Mouse (Mus musculus): Measurements from ENCODE around the gene Actr5. TPM values are rescaled to one million over a fixed set of nuclear protein-coding genes. Genes with fewer than 3 reads are reported as not detected.

Actr5 gene
- polyA plus RNA-seq, 1 experiment from 2014 or later: 9.7 TPM

DNA sequence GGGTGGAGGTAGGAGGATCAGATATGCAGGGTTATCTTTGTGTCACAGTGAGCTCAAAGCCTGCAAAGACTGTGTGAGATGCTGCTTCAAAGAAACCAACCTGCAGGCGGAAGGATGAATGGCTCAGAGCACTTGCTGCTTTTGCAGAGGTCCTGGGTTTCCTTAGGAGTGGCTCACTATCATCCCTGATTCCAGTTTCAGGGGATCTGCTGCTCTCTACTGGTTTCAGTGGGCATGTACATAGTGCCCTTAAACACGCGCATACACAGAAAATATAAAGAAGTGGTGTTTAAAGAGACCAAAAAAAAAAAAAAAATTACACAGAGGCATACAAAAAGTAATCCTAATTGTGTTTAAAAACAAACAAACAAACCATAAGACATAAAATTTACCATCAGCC is 4.2 kb downstream of the Actr5 start:
- Histone ChIP-seq H3K9me3 (ENCODE audit: low read length) (no peaks in the 10 kb centered on the region), H3K27me3 (ENCODE audit: insufficient read depth, low read length) (no peaks in the 10 kb centered on the region), H3K36me3 (ENCODE audit: insufficient read depth, low read length) (peaks cover 40% of the 10 kb centered on the region), H3K4me3 (ENCODE audit: low read length) (no peak overlapping the region), H3K4me1 (ENCODE audit: insufficient read depth, low read length) (peaks cover 12% of the 10 kb centered on the region), H3K27ac (ENCODE audit: low read length) (no peak overlapping the region), H3K9ac (replicated peaks; ENCODE audit: low read length) (no peak overlapping the region), H3K4me2 (replicated peaks; ENCODE audit: low read depth, low read length) (no peak overlapping the region)
- no peak for ATAC-seq (ENCODE audit: low FRiP score, low TSS enrichment)
- 77% methylated on average over 3 of the region's 3 CpGs for WGBS

GRCm38 (mm10) chr2:158629414-158629813 is 4.7 kb downstream of the Actr5 start:
- Histone ChIP-seq H3K36me3 (ENCODE audit: insufficient read depth, low read length) (peaks cover 42% of the 10 kb centered on the region), H3K9me3 (ENCODE audit: low read length) (no peaks in the 10 kb centered on the region), H3K9ac (replicated peaks; ENCODE audit: low read length) (no peak overlapping the region), H3K4me1 (ENCODE audit: insufficient read depth, low read length) (peaks cover 12% of the 10 kb centered on the region), H3K4me2 (replicated peaks; ENCODE audit: low read depth, low read length) (no peak overlapping the region), H3K27ac (ENCODE audit: low read length) (no peak overlapping the region), H3K4me3 (ENCODE audit: low read length) (no peak overlapping the region), H3K27me3 (ENCODE audit: insufficient read depth, low read length) (no peaks in the 10 kb centered on the region)
- WGBS: 68% methylated on average over 1 of the region's 1 CpGs
- no peak for ATAC-seq (ENCODE audit: low FRiP score, low TSS enrichment)

GRCm38 (mm10) chr2:158631873-158632272 is 7.2 kb downstream of the Actr5 start:
- Histone ChIP-seq H3K27ac (ENCODE audit: low read length) (no peak overlapping the region), H3K9me3 (ENCODE audit: low read length) (no peaks in the 10 kb centered on the region), H3K36me3 (ENCODE audit: insufficient read depth, low read length) (peaks cover 65% of the 10 kb centered on the region), H3K27me3 (ENCODE audit: insufficient read depth, low read length) (no peaks in the 10 kb centered on the region), H3K4me3 (ENCODE audit: low read length) (no peak overlapping the region), H3K9ac (replicated peaks; ENCODE audit: low read length) (no peak overlapping the region), H3K4me1 (ENCODE audit: insufficient read depth, low read length) (no peaks in the 10 kb centered on the region; the same call in 1 of the 2 replicates), H3K4me2 (replicated peaks; ENCODE audit: low read depth, low read length) (no peak overlapping the region)
- ATAC-seq (ENCODE audit: low FRiP score, low TSS enrichment): no peak
- WGBS: 82% methylated on average over 5 of the region's 5 CpGs

DNA sequence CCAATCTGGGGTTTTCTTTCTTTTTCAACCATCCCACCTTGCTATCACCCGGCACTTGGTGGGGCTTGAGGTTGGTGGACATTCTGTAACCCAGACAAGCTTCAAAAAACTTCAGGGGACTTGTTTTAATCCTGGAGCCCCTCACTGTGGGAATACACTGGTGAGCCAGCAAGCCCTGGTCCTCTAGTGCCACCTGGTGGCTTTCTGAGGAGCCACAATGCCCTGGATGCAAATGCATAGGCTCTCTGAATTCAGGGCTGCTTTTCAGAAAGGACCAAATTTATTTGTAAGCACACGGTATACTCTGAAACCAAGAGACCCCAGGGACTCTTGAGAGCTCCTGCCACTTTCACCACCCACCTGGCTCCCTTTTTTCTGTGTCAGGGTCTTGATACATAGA is 17.2 kb downstream of the Actr5 start:
- no peaks in the 10 kb centered on the region for H3K4me1 ChIP-seq (ENCODE audit: insufficient read depth, low read length)
- H3K9ac ChIP-seq (replicated peaks; ENCODE audit: low read length): no peak overlapping the region
- peaks cover 38% of the 10 kb centered on the region for H3K36me3 ChIP-seq (ENCODE audit: insufficient read depth, low read length)
- no peak overlapping the region for H3K4me2 ChIP-seq (replicated peaks; ENCODE audit: low read depth, low read length)
- no peak overlapping the region for H3K27ac ChIP-seq (ENCODE audit: low read length)
- H3K9me3 ChIP-seq (ENCODE audit: low read length): peaks cover 4% of the 10 kb centered on the region
- peak; percentile 51; the same call in 1 of the 2 replicates for ATAC-seq (ENCODE audit: low FRiP score, low TSS enrichment)
- WGBS: 14% methylated on average over 2 of the region's 2 CpGs
- no peaks in the 10 kb centered on the region for H3K27me3 ChIP-seq (ENCODE audit: insufficient read depth, low read length)
- no peak overlapping the region for H3K4me3 ChIP-seq (ENCODE audit: low read length)

DNA sequence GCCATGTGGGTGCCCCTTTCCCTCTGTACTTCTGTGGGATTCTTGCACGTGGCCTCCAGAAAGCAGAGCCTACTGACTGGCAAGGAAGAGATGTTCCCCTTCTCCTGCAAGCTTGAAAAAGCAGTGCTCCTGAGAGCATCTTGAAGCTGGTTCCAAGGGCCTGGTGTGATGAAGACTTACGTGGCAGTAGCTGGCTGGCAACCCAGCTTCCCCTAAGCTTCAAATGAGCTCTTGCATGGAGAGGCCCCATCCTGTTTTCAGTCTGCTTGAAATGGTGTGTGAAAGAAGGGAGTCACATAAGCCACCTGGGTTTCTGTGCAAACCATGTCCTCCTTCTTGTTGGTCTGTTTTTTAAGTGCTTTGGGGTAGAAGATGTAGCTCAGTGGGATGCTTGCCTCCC is 17.9 kb downstream of the Actr5 start:
- peaks cover 31% of the 10 kb centered on the region for H3K36me3 ChIP-seq (ENCODE audit: insufficient read depth, low read length)

GRCm38 (mm10) chr2:158643791-158644190 is 19.1 kb downstream of the Actr5 start:
- H3K4me1 ChIP-seq (ENCODE audit: insufficient read depth, low read length): no peaks in the 10 kb centered on the region
- H3K4me2 ChIP-seq (replicated peaks; ENCODE audit: low read depth, low read length): no peak overlapping the region
- peaks cover 18% of the 10 kb centered on the region for H3K36me3 ChIP-seq (ENCODE audit: insufficient read depth, low read length)
- peaks cover 4% of the 10 kb centered on the region for H3K9me3 ChIP-seq (ENCODE audit: low read length)
- no peak for ATAC-seq (ENCODE audit: low FRiP score, low TSS enrichment)
- H3K4me3 ChIP-seq (ENCODE audit: low read length): no peak overlapping the region
- no peaks in the 10 kb centered on the region for H3K27me3 ChIP-seq (ENCODE audit: insufficient read depth, low read length)
- no peak overlapping the region for H3K9ac ChIP-seq (replicated peaks; ENCODE audit: low read length)
- H3K27ac ChIP-seq (ENCODE audit: low read length): no peak overlapping the region
- 68% methylated on average over 3 of the region's 3 CpGs for WGBS

More for the DNA sequence above, 17.9 kb downstream of the Actr5 start:
- no peaks in the 10 kb centered on the region for H3K27me3 ChIP-seq (ENCODE audit: insufficient read depth, low read length)
- no peak overlapping the region for H3K4me2 ChIP-seq (replicated peaks; ENCODE audit: low read depth, low read length)
- H3K27ac ChIP-seq (ENCODE audit: low read length): no peak overlapping the region
- ATAC-seq (ENCODE audit: low FRiP score, low TSS enrichment): no peak
- H3K9me3 ChIP-seq (ENCODE audit: low read length): peaks cover 4% of the 10 kb centered on the region
- H3K9ac ChIP-seq (replicated peaks; ENCODE audit: low read length): no peak overlapping the region
- H3K4me3 ChIP-seq (ENCODE audit: low read length): no peak overlapping the region
- whole genome bisulfite sequencing: 94% methylated on average over 2 of the region's 2 CpGs
- H3K4me1 ChIP-seq (ENCODE audit: insufficient read depth, low read length): no peaks in the 10 kb centered on the region

DNA sequence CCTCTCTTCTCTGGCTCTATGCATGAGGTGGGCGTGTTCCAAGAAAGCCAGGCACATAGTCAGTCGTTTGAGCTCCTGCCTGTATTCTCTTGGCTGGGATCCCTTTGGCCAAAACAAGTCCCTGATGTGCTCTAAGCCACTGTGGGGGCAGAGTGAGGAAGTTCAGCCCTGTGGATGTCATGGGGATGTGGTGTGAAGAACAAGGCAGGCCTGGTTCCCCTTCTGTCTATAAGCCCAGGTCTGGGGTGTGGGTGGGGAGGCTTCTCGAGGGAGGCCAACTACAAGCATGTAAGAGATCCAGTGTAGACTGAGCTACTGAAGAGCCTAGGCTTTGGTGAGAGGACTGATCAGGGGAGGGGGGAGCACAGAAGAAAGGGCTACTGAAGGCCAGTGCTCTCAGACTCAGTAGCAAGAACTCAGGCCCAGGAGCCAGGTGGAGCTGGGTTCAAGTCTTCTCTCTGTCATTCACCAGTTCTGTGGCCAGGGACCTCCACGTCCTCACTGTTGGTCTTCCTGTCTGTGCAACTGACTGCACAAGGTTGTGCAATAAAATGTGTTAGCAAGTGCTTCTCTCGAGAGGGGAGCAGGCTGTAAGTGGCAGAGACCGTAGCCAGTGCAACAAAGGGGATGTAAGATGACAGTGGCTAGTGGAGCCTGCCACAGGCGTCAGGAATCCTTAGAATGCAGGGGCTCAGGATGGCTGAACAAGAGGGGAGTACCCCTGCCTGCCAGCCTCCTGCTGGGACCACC is 26.6 kb downstream of the Actr5 start:
- no peaks in the 10 kb centered on the region for H3K36me3 ChIP-seq (ENCODE audit: insufficient read depth, low read length)
- H3K27ac ChIP-seq (ENCODE audit: low read length): no peak overlapping the region
- H3K4me1 ChIP-seq (ENCODE audit: insufficient read depth, low read length): no peaks in the 10 kb centered on the region
- H3K27me3 ChIP-seq (ENCODE audit: insufficient read depth, low read length): no peaks in the 10 kb centered on the region
- 60% methylated on average over 7 of the region's 7 CpGs for WGBS
- H3K9ac ChIP-seq (replicated peaks; ENCODE audit: low read length): no peak overlapping the region
- no peak for ATAC-seq (ENCODE audit: low FRiP score, low TSS enrichment)
- H3K4me2 ChIP-seq (replicated peaks; ENCODE audit: low read depth, low read length): no peak overlapping the region
- H3K4me3 ChIP-seq (ENCODE audit: low read length): no peak overlapping the region
- peaks cover under 1% of the 10 kb centered on the region for H3K9me3 ChIP-seq (ENCODE audit: low read length)

GRCm38 (mm10) chr2:158652985-158653384 is 28.3 kb downstream of the Actr5 start:
- H3K4me1 ChIP-seq (ENCODE audit: insufficient read depth, low read length): no peaks in the 10 kb centered on the region
- H3K9me3 ChIP-seq (ENCODE audit: low read length): no peaks in the 10 kb centered on the region
- no peak overlapping the region for H3K4me3 ChIP-seq (ENCODE audit: low read length)
- no peaks in the 10 kb centered on the region for H3K27me3 ChIP-seq (ENCODE audit: insufficient read depth, low read length)
- WGBS: 11% methylated on average over 4 of the region's 4 CpGs
- no peak overlapping the region for H3K27ac ChIP-seq (ENCODE audit: low read length)
- no peak overlapping the region for H3K4me2 ChIP-seq (replicated peaks; ENCODE audit: low read depth, low read length)
- H3K36me3 ChIP-seq (ENCODE audit: insufficient read depth, low read length): no peaks in the 10 kb centered on the region
- no peak overlapping the region for H3K9ac ChIP-seq (replicated peaks; ENCODE audit: low read length)
- ATAC-seq (ENCODE audit: low FRiP score, low TSS enrichment): peak; percentile 35; the same call in 1 of the 2 replicates

- WGBS: 76% methylated on average over 9 of the region's 9 CpGs
These were observed 30.0 kb downstream of the Actr5 start for GRCm38 (mm10) chr2:158654717-158655116.

GRCm38 (mm10) chr2:158655806-158656205 is 31.1 kb downstream of the Actr5 start:
- ATAC-seq (ENCODE audit: low FRiP score, low TSS enrichment): no peak
- Histone ChIP-seq H3K36me3 (ENCODE audit: insufficient read depth, low read length) (no peaks in the 10 kb centered on the region), H3K9me3 (ENCODE audit: low read length) (no peaks in the 10 kb centered on the region), H3K27ac (ENCODE audit: low read length) (no peak overlapping the region), H3K27me3 (ENCODE audit: insufficient read depth, low read length) (no peaks in the 10 kb centered on the region), H3K4me2 (replicated peaks; ENCODE audit: low read depth, low read length) (no peak overlapping the region), H3K4me1 (ENCODE audit: insufficient read depth, low read length) (no peaks in the 10 kb centered on the region; the same call in 1 of the 2 replicates), H3K4me3 (ENCODE audit: low read length) (no peak overlapping the region), H3K9ac (replicated peaks; ENCODE audit: low read length) (no peak overlapping the region)
- 77% methylated on average over 4 of the region's 4 CpGs for WGBS

More at GRCm38 (mm10) chr2:158654717-158655116, 30.0 kb downstream of the Actr5 start:
- Histone ChIP-seq H3K9ac (replicated peaks; ENCODE audit: low read length) (no peak overlapping the region), H3K4me2 (replicated peaks; ENCODE audit: low read depth, low read length) (no peak overlapping the region), H3K4me3 (ENCODE audit: low read length) (no peak overlapping the region), H3K27me3 (ENCODE audit: insufficient read depth, low read length) (no peaks in the 10 kb centered on the region), H3K36me3 (ENCODE audit: insufficient read depth, low read length) (no peaks in the 10 kb centered on the region), H3K9me3 (ENCODE audit: low read length) (no peaks in the 10 kb centered on the region), H3K4me1 (ENCODE audit: insufficient read depth, low read length) (no peaks in the 10 kb centered on the region; the same call in 1 of the 2 replicates), H3K27ac (ENCODE audit: low read length) (peak overlapping the region; percentile 51; the same call in 1 of the 2 replicates)
- no peak for ATAC-seq (ENCODE audit: low FRiP score, low TSS enrichment)

Data from kidney, embryonic 16.5 days (tissue).